Mouse (Mus musculus): ENCODE data around the gene Ndufs7. TPM values are rescaled to one million over a fixed set of nuclear protein-coding genes. Genes with fewer than 3 reads are reported as not detected.
A peak's percentile ranks its signal among the peaks of the same experiment; 100 is the strongest.

Gene Ndufs7
- total and polyA plus RNA-seq, 2 experiments from 2014 or later: 193 to 358 TPM

DNA sequence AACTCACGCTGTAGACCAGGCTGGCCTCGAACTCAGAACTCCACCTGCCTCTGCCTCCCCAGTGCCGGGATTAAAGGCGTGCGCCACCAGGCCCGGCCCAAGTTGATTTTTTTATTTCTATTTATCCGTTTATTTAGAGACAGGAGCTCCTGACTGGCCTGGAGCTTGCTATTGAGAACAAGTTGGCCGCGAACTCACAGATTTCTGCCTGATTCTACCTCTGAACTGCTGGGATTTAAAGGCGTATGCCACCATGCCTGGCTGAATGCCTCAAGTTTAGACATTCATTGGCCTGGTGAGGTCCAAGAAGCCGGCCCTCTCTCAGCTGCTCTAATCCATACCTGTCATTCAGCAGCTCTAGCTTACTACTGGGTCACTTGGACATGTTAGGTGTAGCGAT is 13.2 kb downstream of the Ndufs7 start:
- Histone ChIP-seq H3K4me1 (ENCODE audit: insufficient read depth, low read length) (peaks cover 20% of the 10 kb centered on the region), H3K36me3 (ENCODE audit: insufficient read depth, low read length) (peaks cover 4% of the 10 kb centered on the region; the same call in 1 of the 2 replicates), H3K4me3 (ENCODE audit: low read depth, low read length) (no peak overlapping the region), H3K27me3 (ENCODE audit: insufficient read depth, low read length) (no peaks in the 10 kb centered on the region), H3K4me2 (ENCODE audit: low read depth, low read length, poor library complexity, severe bottlenecking) (peak overlapping the region; percentile 67; the same call in 1 of the 2 replicates), H3K9me3 (ENCODE audit: low read length) (no peaks in the 10 kb centered on the region), H3K9ac (replicated peaks; ENCODE audit: low read length, poor library complexity, severe bottlenecking) (no peak overlapping the region), H3K27ac (ENCODE audit: low read depth, low read length) (no peak overlapping the region)
- ATAC-seq (ENCODE audit: low FRiP score) (no peak), DNase-seq (ENCODE audit: low spot score) (no peak)
- TF ChIP-seq CTCF (IDR thresholded peaks at IDR 0.05): no peak
- WGBS: 70% methylated on average over 12 of the region's 12 CpGs

DNA sequence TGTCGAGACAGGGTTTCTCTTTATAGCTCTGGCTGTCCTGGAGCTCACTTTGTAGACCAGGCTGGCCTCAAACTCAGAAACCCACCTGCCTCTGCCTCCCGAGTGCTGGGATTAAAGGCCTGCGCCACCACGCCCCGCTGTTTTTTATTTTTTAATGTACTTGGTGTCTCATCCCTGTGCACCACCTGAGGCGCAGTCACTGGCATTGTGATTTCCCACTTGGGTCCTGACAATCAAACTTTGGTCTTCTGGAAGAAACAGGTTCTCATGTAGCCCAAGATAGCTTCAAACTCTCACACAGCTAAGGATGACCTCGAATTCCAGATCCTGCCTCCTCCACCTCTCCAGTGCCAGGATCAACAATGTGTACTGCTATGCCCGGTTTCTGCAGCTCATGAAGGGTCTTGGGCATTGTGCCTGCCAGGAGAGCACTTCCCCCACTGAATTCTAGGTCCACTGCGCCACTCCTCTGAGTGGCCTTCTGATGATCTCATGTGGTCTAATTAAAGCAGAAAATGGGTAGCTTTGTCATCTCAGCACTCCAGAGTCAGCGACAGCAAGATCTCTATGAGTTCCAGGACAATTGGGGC is 13.9 kb downstream of the Ndufs7 start:
- TF ChIP-seq CTCF (IDR thresholded peaks at IDR 0.05): no peak
- ATAC-seq (ENCODE audit: low FRiP score): no peak
- no peak overlapping the region for H3K4me2 ChIP-seq (ENCODE audit: low read depth, low read length, poor library complexity, severe bottlenecking)
- no peak overlapping the region for H3K4me3 ChIP-seq (ENCODE audit: low read depth, low read length)
- WGBS: 90% methylated on average over 10 of the region's 10 CpGs
- H3K9me3 ChIP-seq (ENCODE audit: low read length): no peaks in the 10 kb centered on the region
- no peak for DNase-seq (ENCODE audit: low spot score)
- H3K36me3 ChIP-seq (ENCODE audit: insufficient read depth, low read length): 0 out of 2 replicates have a peak, but pooled peaks cover 8% of the 10 kb centered on the region
- no peak overlapping the region for H3K9ac ChIP-seq (replicated peaks; ENCODE audit: low read length, poor library complexity, severe bottlenecking)
- H3K27ac ChIP-seq (ENCODE audit: low read depth, low read length): no peak overlapping the region
- H3K27me3 ChIP-seq (ENCODE audit: insufficient read depth, low read length): no peaks in the 10 kb centered on the region
- H3K4me1 ChIP-seq (ENCODE audit: insufficient read depth, low read length): peaks cover 26% of the 10 kb centered on the region

DNA sequence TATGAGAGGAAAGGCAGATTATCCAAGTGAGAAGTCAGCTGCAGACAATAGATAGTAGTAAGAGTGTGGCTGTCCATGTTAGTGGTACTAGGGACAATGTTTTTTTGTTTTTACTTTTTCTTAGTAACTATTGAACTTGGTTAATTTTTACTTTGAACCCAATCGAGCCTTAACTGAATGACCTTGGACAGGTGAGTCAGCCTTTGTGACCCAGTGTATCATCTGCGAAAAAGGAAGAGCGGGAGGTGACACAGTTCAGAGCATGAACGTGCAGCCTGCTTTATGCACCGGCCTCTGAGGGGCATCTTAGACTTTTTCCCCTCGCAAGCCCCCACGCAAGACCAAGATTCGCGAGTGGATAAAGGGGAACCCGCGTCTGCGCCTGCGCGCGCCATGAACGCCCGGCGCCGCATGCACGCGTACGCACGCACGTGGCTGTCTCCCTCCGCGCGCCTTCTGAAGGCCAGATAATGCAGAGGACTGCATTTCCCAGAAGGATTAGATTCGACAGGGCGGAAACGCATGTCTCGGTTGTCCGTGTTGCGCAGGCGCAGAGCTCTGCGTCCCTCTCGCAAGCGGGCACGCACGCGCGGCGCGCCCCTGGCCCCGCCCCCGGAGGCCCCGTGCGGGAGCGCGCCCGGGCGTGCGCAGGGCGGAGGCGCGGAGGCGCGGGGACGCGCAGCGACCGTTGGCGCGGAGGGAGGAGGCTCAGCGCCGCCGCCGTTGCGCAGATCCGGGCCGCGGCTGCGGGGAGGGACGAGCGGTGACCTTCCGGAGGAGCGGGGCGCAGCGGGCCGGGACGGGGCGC is 15.6 kb downstream of the Ndufs7 start:
- no peak; the same call in 1 of the 2 replicates for TF ChIP-seq CTCF (IDR thresholded peaks at IDR 0.05)
- Histone ChIP-seq H3K4me2 (ENCODE audit: low read depth, low read length, poor library complexity, severe bottlenecking) (peak overlapping the region; percentile 72), H3K4me1 (ENCODE audit: insufficient read depth, low read length) (peaks cover 26% of the 10 kb centered on the region), H3K36me3 (ENCODE audit: insufficient read depth, low read length) (0 out of 2 replicates have a peak, but pooled peaks cover 4% of the 10 kb centered on the region), H3K9ac (replicated peaks; ENCODE audit: low read length, poor library complexity, severe bottlenecking) (peak overlapping the region; percentile 97), H3K4me3 (ENCODE audit: low read depth, low read length) (peak overlapping the region; percentile 79), H3K9me3 (ENCODE audit: low read length) (no peaks in the 10 kb centered on the region), H3K27me3 (ENCODE audit: insufficient read depth, low read length) (no peaks in the 10 kb centered on the region), H3K27ac (ENCODE audit: low read depth, low read length) (peak overlapping the region; percentile 75)
- ATAC-seq (ENCODE audit: low FRiP score) (peak; percentile 81), DNase-seq (ENCODE audit: low spot score) (peak; percentile 100)
- 2% methylated on average over 60 of the region's 81 CpGs for WGBS

DNA sequence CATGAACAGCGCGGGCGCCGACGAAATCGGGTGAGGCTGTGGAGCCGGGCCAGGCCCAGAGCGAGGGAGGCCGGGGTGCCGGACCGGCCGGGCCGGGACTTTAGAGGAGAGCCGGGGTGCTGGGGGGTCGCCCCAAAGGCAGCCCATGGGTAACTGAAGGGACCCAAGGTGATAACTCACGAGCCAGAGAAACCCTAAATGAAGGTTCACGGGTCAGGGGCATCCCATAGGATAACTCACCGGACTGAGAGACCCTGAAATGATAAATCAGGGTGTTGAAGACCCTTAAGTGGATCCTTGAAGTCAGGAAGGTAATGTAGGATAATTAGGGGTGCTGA is 16.2 kb downstream of the Ndufs7 start:
- no peak for DNase-seq (ENCODE audit: low spot score)
- Histone ChIP-seq H3K4me1 (ENCODE audit: insufficient read depth, low read length) (peaks cover 20% of the 10 kb centered on the region), H3K27ac (ENCODE audit: low read depth, low read length) (peak overlapping the region; percentile 75), H3K36me3 (ENCODE audit: insufficient read depth, low read length) (0 out of 2 replicates have a peak, but pooled peaks cover 4% of the 10 kb centered on the region), H3K4me3 (ENCODE audit: low read depth, low read length) (peak overlapping the region; percentile 79), H3K9ac (replicated peaks; ENCODE audit: low read length, poor library complexity, severe bottlenecking) (peak overlapping the region; percentile 97), H3K9me3 (ENCODE audit: low read length) (no peaks in the 10 kb centered on the region), H3K4me2 (ENCODE audit: low read depth, low read length, poor library complexity, severe bottlenecking) (peak overlapping the region; percentile 72), H3K27me3 (ENCODE audit: insufficient read depth, low read length) (no peaks in the 10 kb centered on the region)
- 0% methylated on average over 18 of the region's 18 CpGs for WGBS
- TF ChIP-seq CTCF (IDR thresholded peaks at IDR 0.05): no peak
- peak; percentile 12; the same call in 1 of the 2 replicates for ATAC-seq (ENCODE audit: low FRiP score)

DNA sequence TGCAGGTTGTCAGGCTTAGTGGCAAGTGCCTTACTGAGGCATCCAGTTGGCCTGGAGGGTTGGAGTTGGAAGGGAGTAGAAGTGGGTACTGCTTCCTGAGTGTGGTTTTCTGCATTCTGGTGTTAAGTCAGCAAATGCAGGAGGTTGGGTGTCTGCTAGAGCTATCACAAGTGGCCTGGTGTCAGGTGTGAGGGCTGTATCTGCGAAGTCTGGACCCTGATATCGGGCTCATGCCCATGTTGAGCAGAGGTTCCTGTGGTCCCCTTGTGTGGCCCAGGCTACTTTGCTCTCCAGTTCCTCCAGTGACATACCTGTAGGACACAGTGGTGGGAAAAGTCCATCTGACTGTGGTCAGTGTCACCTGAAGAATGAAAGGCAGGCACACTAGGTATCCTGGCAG is 21.2 kb downstream of the Ndufs7 start:
- H3K4me1 ChIP-seq (ENCODE audit: insufficient read depth, low read length): peaks cover 19% of the 10 kb centered on the region
- no peak overlapping the region for H3K4me3 ChIP-seq (ENCODE audit: low read depth, low read length)
- no peak overlapping the region for H3K4me2 ChIP-seq (ENCODE audit: low read depth, low read length, poor library complexity, severe bottlenecking)
- 96% methylated on average over 2 of the region's 2 CpGs for WGBS
- 0 out of 2 replicates have a peak overlapping the region, but pooled peaks have one; percentile 13 for H3K9ac ChIP-seq (replicated peaks; ENCODE audit: low read length, poor library complexity, severe bottlenecking)
- no peak for TF ChIP-seq CTCF (IDR thresholded peaks at IDR 0.05)
- peaks cover 17% of the 10 kb centered on the region; the same call in 1 of the 2 replicates for H3K36me3 ChIP-seq (ENCODE audit: insufficient read depth, low read length)
- H3K27ac ChIP-seq (ENCODE audit: low read depth, low read length): no peak overlapping the region
- DNase-seq (ENCODE audit: low spot score): no peak
- no peaks in the 10 kb centered on the region for H3K9me3 ChIP-seq (ENCODE audit: low read length)
- no peak for ATAC-seq (ENCODE audit: low FRiP score)
- no peaks in the 10 kb centered on the region for H3K27me3 ChIP-seq (ENCODE audit: insufficient read depth, low read length)

DNA sequence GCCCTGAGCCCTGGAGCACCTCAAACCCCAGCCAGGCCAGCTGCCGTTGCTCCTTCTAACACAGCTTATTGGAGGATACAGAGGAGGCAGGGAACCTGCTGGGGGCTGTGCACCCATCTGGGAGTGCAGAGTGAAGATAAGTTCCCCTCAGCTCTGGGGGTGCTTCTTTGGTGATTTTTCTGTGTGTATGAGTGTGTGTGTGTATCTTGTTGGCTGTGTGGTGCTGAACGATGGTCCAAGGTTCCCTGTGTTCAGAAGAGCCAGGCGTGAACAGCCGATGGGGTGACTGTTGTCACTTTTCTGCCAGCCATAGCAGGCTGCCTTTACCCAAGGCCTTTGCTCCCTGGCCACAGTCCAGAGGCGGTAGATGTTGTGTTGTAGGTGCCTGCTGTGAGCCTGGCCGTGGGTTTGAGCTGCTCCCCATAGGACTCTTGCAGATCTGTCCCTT is 21.8 kb downstream of the Ndufs7 start:
- ATAC-seq (ENCODE audit: low FRiP score): no peak
- WGBS: 63% methylated on average over 6 of the region's 6 CpGs
- Histone ChIP-seq H3K27ac (ENCODE audit: low read depth, low read length) (no peak overlapping the region; the same call in 1 of the 2 replicates), H3K9ac (replicated peaks; ENCODE audit: low read length, poor library complexity, severe bottlenecking) (no peak overlapping the region), H3K4me3 (ENCODE audit: low read depth, low read length) (no peak overlapping the region), H3K27me3 (ENCODE audit: insufficient read depth, low read length) (no peaks in the 10 kb centered on the region), H3K4me2 (ENCODE audit: low read depth, low read length, poor library complexity, severe bottlenecking) (no peak overlapping the region), H3K4me1 (ENCODE audit: insufficient read depth, low read length) (peaks cover 16% of the 10 kb centered on the region), H3K9me3 (ENCODE audit: low read length) (no peaks in the 10 kb centered on the region), H3K36me3 (ENCODE audit: insufficient read depth, low read length) (peaks cover 18% of the 10 kb centered on the region; the same call in 1 of the 2 replicates)
- DNase-seq (ENCODE audit: low spot score): no peak
- no peak for TF ChIP-seq CTCF (IDR thresholded peaks at IDR 0.05)
